Mouse (Mus musculus): ENCODE results near the gene Stxbp6.

DNA sequence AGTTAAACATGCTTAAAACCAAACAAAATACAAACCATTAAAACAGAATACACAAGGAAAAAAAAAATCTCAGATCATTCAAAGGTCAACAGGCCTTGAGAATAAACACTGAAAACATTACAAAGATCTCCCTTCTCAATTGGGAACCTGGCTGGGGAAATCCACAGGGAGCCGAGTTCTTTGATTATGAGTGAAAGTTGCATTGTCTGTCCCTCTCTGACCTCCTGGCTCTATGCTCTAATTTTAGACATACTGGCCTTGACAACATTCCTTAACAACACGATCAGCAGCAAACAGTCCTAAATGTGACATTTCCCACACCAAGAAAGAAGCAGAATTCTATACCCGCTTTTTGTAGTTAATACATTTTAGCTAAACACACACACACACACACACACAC is 187.7 kb downstream of the Stxbp6 start:
- TF ChIP-seq CTCF (IDR thresholded peaks at IDR 0.05; ENCODE audit: control insufficient read depth, insufficient read depth, insufficient read length) (no peak), MAX (IDR thresholded peaks at IDR 0.05) (no peak), FOSL1 (IDR thresholded peaks at IDR 0.05; ENCODE audit: insufficient read depth, low read length, poor library complexity, severe bottlenecking) (no peak), MYOG (IDR thresholded peaks at IDR 0.05; ENCODE audit: control insufficient read depth, extremely low read depth, insufficient read length) (no peak), USF1 (IDR thresholded peaks at IDR 0.05; ENCODE audit: low read depth) (no peak), MYOD1 (IDR thresholded peaks at IDR 0.05; ENCODE audit: control insufficient read depth, insufficient read length, low read depth) (no peak), CEBPB (IDR thresholded peaks at IDR 0.05; ENCODE audit: low read depth) (no peak)
